Mouse (Mus musculus) forebrain, postnatal 0 days (tissue): ENCODE results near the gene Ksr1. TPM values are rescaled to one million over a fixed set of nuclear protein-coding genes. Genes with fewer than 3 reads are reported as not detected.

Experiments used
- ATAC-seq: fragments of 200-750 bp; cut with Nextera tagmentation; 2 replicates; pipeline ENCODE4 v1.8.0; 2017; ENCODE audit warnings: mild to moderate bottlenecking, moderate library complexity
- DNase-seq: peaks from one replicate; pipeline ENCODE4 v3.0.0-alpha.2; 2015
- H3K27ac ChIP-seq: fragments of 300-500 bp; sonication (generic); 2 replicates; pipeline ENCODE4 v1.5.1; 2014; ENCODE audit warnings: low read depth, mild to moderate bottlenecking, antibody characterized with exemption, low read length, moderate library complexity, mixed read lengths
- H3K27me3 ChIP-seq: fragments of 300-500 bp; sonication (generic); 2 replicates; pipeline ENCODE4 v1.6.1; 2014; ENCODE audit warnings: mild to moderate bottlenecking, low read length, mixed read lengths; ENCODE audit not compliant: insufficient read depth
- H3K36me3 ChIP-seq: fragments of 300-500 bp; sonication (generic); 2 replicates; pipeline ENCODE4 v1.6.1; 2014; ENCODE audit warnings: mild to moderate bottlenecking, moderate library complexity; ENCODE audit not compliant: insufficient read depth
- H3K4me1 ChIP-seq: fragments of 300-500 bp; sonication (generic); 2 replicates; pipeline ENCODE4 v1.6.1; 2014; ENCODE audit warnings: antibody characterized with exemption; ENCODE audit not compliant: insufficient read depth
- H3K4me2 ChIP-seq: fragments of 300-500 bp; sonication (generic); 2 replicates; pipeline ENCODE4 v1.6.1; 2014; ENCODE audit warnings: low read depth, mild to moderate bottlenecking, moderate library complexity
- H3K4me3 ChIP-seq: fragments of 300-500 bp; sonication (generic); 2 replicates; pipeline ENCODE4 v1.5.1; 2014; ENCODE audit warnings: low read depth, low read length, mixed read lengths
- H3K9ac ChIP-seq: fragments of 300-500 bp; sonication (generic); 2 replicates; pipeline ENCODE4 v1.6.1; 2014; ENCODE audit warnings: mild to moderate bottlenecking
- H3K9me3 ChIP-seq: fragments of 300-500 bp; sonication (generic); 2 replicates; pipeline ENCODE4 v1.6.1; 2016; ENCODE audit warnings: low read length
- CTCF ChIP-seq: sonication (generic); IDR thresholded peaks from 2 replicates; pipeline ENCODE4 v1.5.1; 2016; ENCODE audit warnings: antibody characterized with exemption, control low read depth, low read depth
- WGBS: fragments of 180-500 bp; shearing (Covaris S2); extraction: QIAGEN DNeasy Blood & Tissue Kit; methylation state at CpG from one replicate; pipeline ENCODE4 v1.1.7; 2014; 5-methylcytosine and 5-hydroxymethylcytosine counted together
- polyA plus RNA-seq: library from polyadenylated mRNA; unstranded; fragments of >200 nt; fragmentation: Nextera tagmentation; extraction: Ambion mirVana; gene quantifications from 2 replicates; pipeline ENCODE4 v1.2.1, GENCODE M21; 2015
- total RNA-seq: library from RNA; depleted of rRNA; stranded (reverse); fragments of >200 nt; gene quantifications from 2 replicates; pipeline ENCODE4 v1.2.3, GENCODE M21; 2014

Gene Ksr1
- total and polyA plus RNA-seq, 2 experiments from 2014 or later: 2.7 to 33.2 TPM

GRCm38 (mm10) chr11:79063616-79064015 lies 82.6 kb downstream of the Ksr1 start:
- Histone ChIP-seq H3K9me3 (no peaks in the 10 kb centered on the region), H3K4me2 (no peak overlapping the region), H3K9ac (no peak overlapping the region), H3K4me3 (no peak overlapping the region), H3K27ac (no peak overlapping the region), H3K4me1 (no peaks in the 10 kb centered on the region), H3K36me3 (no peaks in the 10 kb centered on the region), H3K27me3 (no peaks in the 10 kb centered on the region)
- 80% methylated on average over 7 of the region's 7 CpGs for WGBS
- no peak for ATAC-seq
- DNase-seq: no peak
- TF ChIP-seq CTCF: no peak

DNA sequence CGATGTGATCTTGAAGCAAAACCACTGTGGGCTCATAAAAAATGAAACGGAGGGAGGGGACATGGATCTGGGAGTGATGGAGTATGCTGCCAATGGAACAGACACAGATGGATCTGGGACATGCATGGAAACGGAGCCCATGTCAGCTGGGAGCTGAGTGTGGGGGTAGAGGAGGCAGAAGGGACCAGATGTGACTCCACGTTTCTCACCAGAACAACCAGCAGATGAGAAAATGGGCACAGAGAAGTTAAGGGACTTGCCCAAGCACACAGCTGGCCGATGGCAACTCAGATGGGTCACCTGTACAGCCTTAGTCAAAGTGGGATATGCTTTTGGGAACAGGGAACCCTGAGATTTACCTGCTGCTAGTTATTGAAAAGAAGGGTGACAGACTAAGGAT lies 83.3 kb downstream of the Ksr1 start:
- Histone ChIP-seq H3K9me3 (no peaks in the 10 kb centered on the region), H3K27me3 (no peaks in the 10 kb centered on the region), H3K4me1 (no peaks in the 10 kb centered on the region), H3K27ac (no peak overlapping the region), H3K9ac (no peak overlapping the region), H3K4me3 (no peak overlapping the region), H3K36me3 (no peaks in the 10 kb centered on the region), H3K4me2 (no peak overlapping the region)
- TF ChIP-seq CTCF: no peak
- ATAC-seq (peak; percentile 58; the same call in 1 of the 2 replicates), DNase-seq (peak; percentile 41)
- 74% methylated on average over 5 of the region's 5 CpGs for WGBS

- ATAC-seq (no peak), DNase-seq (no peak)
- Histone ChIP-seq H3K9ac (no peak overlapping the region), H3K4me3 (no peak overlapping the region), H3K36me3 (no peaks in the 10 kb centered on the region), H3K4me2 (no peak overlapping the region), H3K9me3 (no peaks in the 10 kb centered on the region), H3K4me1 (no peaks in the 10 kb centered on the region), H3K27ac (no peak overlapping the region), H3K27me3 (no peaks in the 10 kb centered on the region)
- TF ChIP-seq CTCF: no peak
- 70% methylated on average over 7 of the region's 7 CpGs for WGBS
Observed at GRCm38 (mm10) chr11:79061839-79062238, 84.4 kb downstream of the Ksr1 start.

- no peak for ATAC-seq
- TF ChIP-seq CTCF: no peak
- no peak for DNase-seq
- no peaks in the 10 kb centered on the region for H3K27me3 ChIP-seq
- H3K27ac ChIP-seq: no peak overlapping the region
- H3K4me1 ChIP-seq: no peaks in the 10 kb centered on the region
- no peak overlapping the region for H3K4me3 ChIP-seq
- 84% methylated on average over 5 of the region's 5 CpGs for WGBS
- H3K9ac ChIP-seq: no peak overlapping the region
- H3K36me3 ChIP-seq: no peaks in the 10 kb centered on the region
- H3K9me3 ChIP-seq: no peaks in the 10 kb centered on the region
- no peak overlapping the region for H3K4me2 ChIP-seq
Observed at GRCm38 (mm10) chr11:79059850-79060249, 86.4 kb downstream of the Ksr1 start.

DNA sequence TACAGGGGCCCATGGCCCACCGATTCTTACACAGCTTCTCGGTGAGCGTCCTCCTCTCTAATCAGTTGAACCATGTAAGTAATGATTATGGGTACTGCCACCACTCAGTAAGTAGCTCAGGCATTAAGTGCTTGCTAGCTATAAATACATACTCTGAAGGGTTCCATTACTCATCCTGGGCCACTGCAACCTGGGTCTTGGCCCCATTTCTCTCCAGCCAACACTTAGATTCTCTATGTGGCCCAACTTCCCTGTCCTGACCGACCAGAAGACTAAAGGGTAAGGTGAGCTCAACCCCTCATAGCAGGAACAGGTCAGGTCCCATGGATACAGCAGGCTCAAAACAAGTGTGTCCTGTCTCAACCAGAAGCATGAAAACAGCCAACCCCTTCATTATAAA lies 87.1 kb downstream of the Ksr1 start:
- no peak for TF ChIP-seq CTCF
- Histone ChIP-seq H3K36me3 (no peaks in the 10 kb centered on the region), H3K9me3 (no peaks in the 10 kb centered on the region), H3K27me3 (no peaks in the 10 kb centered on the region), H3K27ac (no peak overlapping the region), H3K4me2 (no peak overlapping the region), H3K9ac (no peak overlapping the region), H3K4me3 (no peak overlapping the region), H3K4me1 (no peaks in the 10 kb centered on the region)
- ATAC-seq (no peak), DNase-seq (no peak)
- WGBS: 97% methylated on average over 4 of the region's 4 CpGs

GRCm38 (mm10) chr11:79058610-79059009 lies 87.6 kb downstream of the Ksr1 start:
- Histone ChIP-seq H3K9ac (no peak overlapping the region), H3K4me2 (no peak overlapping the region), H3K27ac (no peak overlapping the region), H3K4me1 (no peaks in the 10 kb centered on the region), H3K27me3 (no peaks in the 10 kb centered on the region), H3K4me3 (no peak overlapping the region), H3K9me3 (no peaks in the 10 kb centered on the region), H3K36me3 (no peaks in the 10 kb centered on the region)
- WGBS: 89% methylated on average over 6 of the region's 6 CpGs
- ATAC-seq (no peak), DNase-seq (no peak)
- no peak for TF ChIP-seq CTCF

GRCm38 (mm10) chr11:79057809-79058208 lies 88.4 kb downstream of the Ksr1 start:
- no peak for DNase-seq

GRCm38 (mm10) chr11:79056891-79057290 lies 89.3 kb downstream of the Ksr1 start:
- no peak for TF ChIP-seq CTCF
- ATAC-seq: no peak
- Histone ChIP-seq H3K4me2 (no peak overlapping the region), H3K9me3 (no peaks in the 10 kb centered on the region), H3K4me3 (no peak overlapping the region), H3K4me1 (no peaks in the 10 kb centered on the region), H3K9ac (no peak overlapping the region), H3K36me3 (no peaks in the 10 kb centered on the region), H3K27ac (no peak overlapping the region), H3K27me3 (no peaks in the 10 kb centered on the region)
- no peak for DNase-seq
- WGBS: 50% methylated on average over 4 of the region's 4 CpGs

More at GRCm38 (mm10) chr11:79057809-79058208, 88.4 kb downstream of the Ksr1 start:
- Histone ChIP-seq H3K9me3 (no peaks in the 10 kb centered on the region), H3K4me2 (no peak overlapping the region), H3K9ac (no peak overlapping the region), H3K4me3 (no peak overlapping the region), H3K27ac (no peak overlapping the region), H3K36me3 (no peaks in the 10 kb centered on the region), H3K27me3 (no peaks in the 10 kb centered on the region), H3K4me1 (no peaks in the 10 kb centered on the region)
- WGBS: 53% methylated on average over 4 of the region's 4 CpGs
- TF ChIP-seq CTCF: no peak
- no peak for ATAC-seq
